Mouse (Mus musculus): Measurements from ENCODE around the gene Ubald2. TPM values are rescaled to one million over a fixed set of nuclear protein-coding genes. Genes with fewer than 3 reads are reported as not detected.
A peak's percentile ranks its signal among the peaks of the same experiment; 100 is the strongest.
"Not testable (repeated sequence)": the region's sequence is repeated elsewhere in the genome, so short reads cannot be mapped to it uniquely, and the experiment has no call there.

Gene Ubald2
- polyA plus RNA-seq, 1 experiment from 2014 or later = 51.2 TPM

GRCm38 (mm10) chr11:116453889-116454288 is 20.0 kb downstream of the Ubald2 start:
- Histone ChIP-seq H3K36me3 (ENCODE audit: insufficient read depth, low read length) (no peaks in the 10 kb centered on the region), H3K9ac (replicated peaks; ENCODE audit: low read length) (no peak overlapping the region), H3K9me3 (ENCODE audit: low read length) (no peaks in the 10 kb centered on the region; the same call in 1 of the 2 replicates), H3K4me1 (ENCODE audit: insufficient read depth, low read length) (no peaks in the 10 kb centered on the region), H3K4me2 (replicated peaks; ENCODE audit: low read depth, low read length) (no peak overlapping the region), H3K27me3 (ENCODE audit: insufficient read depth, low read length) (no peaks in the 10 kb centered on the region), H3K4me3 (ENCODE audit: low read length) (no peak overlapping the region), H3K27ac (ENCODE audit: low read length) (no peak overlapping the region)
- ATAC-seq (ENCODE audit: low FRiP score, low TSS enrichment) = no peak
- WGBS = 83% methylated on average over 10 of the region's 10 CpGs

- Histone ChIP-seq H3K4me3 (ENCODE audit: low read length) (no peak overlapping the region), H3K4me1 (ENCODE audit: insufficient read depth, low read length) (no peaks in the 10 kb centered on the region), H3K4me2 (replicated peaks; ENCODE audit: low read depth, low read length) (no peak overlapping the region), H3K9ac (replicated peaks; ENCODE audit: low read length) (no peak overlapping the region), H3K27me3 (ENCODE audit: insufficient read depth, low read length) (no peaks in the 10 kb centered on the region), H3K36me3 (ENCODE audit: insufficient read depth, low read length) (no peaks in the 10 kb centered on the region), H3K27ac (ENCODE audit: low read length) (no peak overlapping the region), H3K9me3 (ENCODE audit: low read length) (no peaks in the 10 kb centered on the region)
- 86% methylated on average over 8 of the region's 8 CpGs for WGBS
- ATAC-seq (ENCODE audit: low FRiP score, low TSS enrichment) = peak; percentile 27; the same call in 1 of the 2 replicates
These were observed 22.3 kb downstream of the Ubald2 start for GRCm38 (mm10) chr11:116456234-116456633.

GRCm38 (mm10) chr11:116459786-116460185 is 25.9 kb downstream of the Ubald2 start:
- H3K4me1 ChIP-seq (ENCODE audit: insufficient read depth, low read length) = no peaks in the 10 kb centered on the region
- no peaks in the 10 kb centered on the region for H3K27me3 ChIP-seq (ENCODE audit: insufficient read depth, low read length)
- H3K4me2 ChIP-seq (replicated peaks; ENCODE audit: low read depth, low read length) = no peak overlapping the region
- H3K36me3 ChIP-seq (ENCODE audit: insufficient read depth, low read length) = no peaks in the 10 kb centered on the region
- H3K9ac ChIP-seq (replicated peaks; ENCODE audit: low read length) = no peak overlapping the region
- ATAC-seq (ENCODE audit: low FRiP score, low TSS enrichment) = no peak
- WGBS = 60% methylated on average over 4 of the region's 4 CpGs
- no peak overlapping the region for H3K4me3 ChIP-seq (ENCODE audit: low read length)
- no peaks in the 10 kb centered on the region for H3K9me3 ChIP-seq (ENCODE audit: low read length)
- no peak overlapping the region for H3K27ac ChIP-seq (ENCODE audit: low read length)

GRCm38 (mm10) chr11:116463338-116463737 is 29.4 kb downstream of the Ubald2 start:
- Histone ChIP-seq H3K27me3 (ENCODE audit: insufficient read depth, low read length) (no peaks in the 10 kb centered on the region), H3K9me3 (ENCODE audit: low read length) (no peaks in the 10 kb centered on the region), H3K4me1 (ENCODE audit: insufficient read depth, low read length) (no peaks in the 10 kb centered on the region), H3K4me3 (ENCODE audit: low read length) (no peak overlapping the region), H3K36me3 (ENCODE audit: insufficient read depth, low read length) (no peaks in the 10 kb centered on the region), H3K4me2 (replicated peaks; ENCODE audit: low read depth, low read length) (no peak overlapping the region), H3K27ac (ENCODE audit: low read length) (no peak overlapping the region), H3K9ac (replicated peaks; ENCODE audit: low read length) (no peak overlapping the region)
- ATAC-seq (ENCODE audit: low FRiP score, low TSS enrichment) = peak; percentile 32; the same call in 1 of the 2 replicates
- 69% methylated on average over 5 of the region's 5 CpGs for WGBS

- Histone ChIP-seq H3K27ac (ENCODE audit: low read length) (no peak overlapping the region), H3K36me3 (ENCODE audit: insufficient read depth, low read length) (no peaks in the 10 kb centered on the region), H3K9ac (replicated peaks; ENCODE audit: low read length) (no peak overlapping the region), H3K4me3 (ENCODE audit: low read length) (no peak overlapping the region), H3K4me2 (replicated peaks; ENCODE audit: low read depth, low read length) (no peak overlapping the region), H3K4me1 (ENCODE audit: insufficient read depth, low read length) (no peaks in the 10 kb centered on the region), H3K27me3 (ENCODE audit: insufficient read depth, low read length) (no peaks in the 10 kb centered on the region), H3K9me3 (ENCODE audit: low read length) (no peaks in the 10 kb centered on the region)
- peak; percentile 86 for ATAC-seq (ENCODE audit: low FRiP score, low TSS enrichment)
- WGBS = 3% methylated on average over 2 of the region's 2 CpGs
These were observed 29.9 kb downstream of the Ubald2 start for GRCm38 (mm10) chr11:116463833-116464232.

GRCm38 (mm10) chr11:116466141-116466540 is 32.2 kb downstream of the Ubald2 start, which contains the start of gene Qrich2:
Qrich2 (minus strand) TSS chr11:116466241.
- H3K9me3 ChIP-seq (ENCODE audit: low read length) = no peaks in the 10 kb centered on the region
- peaks cover 15% of the 10 kb centered on the region for H3K36me3 ChIP-seq (ENCODE audit: insufficient read depth, low read length)
- WGBS = 66% methylated on average over 20 of the region's 20 CpGs
- no peaks in the 10 kb centered on the region for H3K27me3 ChIP-seq (ENCODE audit: insufficient read depth, low read length)
- no peaks in the 10 kb centered on the region for H3K4me1 ChIP-seq (ENCODE audit: insufficient read depth, low read length)
- H3K4me3 ChIP-seq (ENCODE audit: low read length) = no peak within 1 kb of the TSS
- H3K9ac ChIP-seq (replicated peaks; ENCODE audit: low read length) = no peak within 1 kb of the TSS
- no peak for ATAC-seq (ENCODE audit: low FRiP score, low TSS enrichment)
- no peak within 1 kb of the TSS for H3K27ac ChIP-seq (ENCODE audit: low read length)
- H3K4me2 ChIP-seq (replicated peaks; ENCODE audit: low read depth, low read length) = no peak within 1 kb of the TSS

GRCm38 (mm10) chr11:116468338-116468737 is 34.4 kb downstream of the Ubald2 start:
- H3K36me3 ChIP-seq (ENCODE audit: insufficient read depth, low read length) = peaks cover 33% of the 10 kb centered on the region
- not testable (repeated sequence) for ATAC-seq (ENCODE audit: low FRiP score, low TSS enrichment); H3K9me3 ChIP-seq (ENCODE audit: low read length); H3K4me3 ChIP-seq (ENCODE audit: low read length); H3K4me1 ChIP-seq (ENCODE audit: insufficient read depth, low read length); H3K27me3 ChIP-seq (ENCODE audit: insufficient read depth, low read length); H3K9ac ChIP-seq (replicated peaks; ENCODE audit: low read length); H3K4me2 ChIP-seq (replicated peaks; ENCODE audit: low read depth, low read length); H3K27ac ChIP-seq (ENCODE audit: low read length)
- WGBS = 84% methylated on average over 2 of the region's 3 CpGs

- Histone ChIP-seq H3K36me3 (ENCODE audit: insufficient read depth, low read length) (peaks cover 47% of the 10 kb centered on the region), H3K9ac (replicated peaks; ENCODE audit: low read length) (no peak overlapping the region), H3K27me3 (ENCODE audit: insufficient read depth, low read length) (no peaks in the 10 kb centered on the region), H3K4me2 (replicated peaks; ENCODE audit: low read depth, low read length) (no peak overlapping the region), H3K4me1 (ENCODE audit: insufficient read depth, low read length) (no peaks in the 10 kb centered on the region), H3K9me3 (ENCODE audit: low read length) (no peaks in the 10 kb centered on the region), H3K27ac (ENCODE audit: low read length) (no peak overlapping the region), H3K4me3 (ENCODE audit: low read length) (no peak overlapping the region)
- no peak for ATAC-seq (ENCODE audit: low FRiP score, low TSS enrichment)
- WGBS = 79% methylated on average over 3 of the region's 3 CpGs
These were observed 36.4 kb downstream of the Ubald2 start for GRCm38 (mm10) chr11:116470249-116470648.

GRCm38 (mm10) chr11:116470896-116471295 is 37.0 kb downstream of the Ubald2 start:
- WGBS = 85% methylated on average over 4 of the region's 4 CpGs
- H3K9ac ChIP-seq (replicated peaks; ENCODE audit: low read length) = no peak overlapping the region
- no peaks in the 10 kb centered on the region for H3K4me1 ChIP-seq (ENCODE audit: insufficient read depth, low read length)
- H3K9me3 ChIP-seq (ENCODE audit: low read length) = no peaks in the 10 kb centered on the region
- no peak overlapping the region for H3K27ac ChIP-seq (ENCODE audit: low read length)
- H3K4me2 ChIP-seq (replicated peaks; ENCODE audit: low read depth, low read length) = no peak overlapping the region
- H3K27me3 ChIP-seq (ENCODE audit: insufficient read depth, low read length) = no peaks in the 10 kb centered on the region
- H3K4me3 ChIP-seq (ENCODE audit: low read length) = no peak overlapping the region
- H3K36me3 ChIP-seq (ENCODE audit: insufficient read depth, low read length) = peaks cover 54% of the 10 kb centered on the region
- ATAC-seq (ENCODE audit: low FRiP score, low TSS enrichment) = no peak

- H3K9me3 ChIP-seq (ENCODE audit: low read length) = no peaks in the 10 kb centered on the region
- no peak overlapping the region for H3K4me3 ChIP-seq (ENCODE audit: low read length)
- no peak overlapping the region for H3K4me2 ChIP-seq (replicated peaks; ENCODE audit: low read depth, low read length)
- no peaks in the 10 kb centered on the region for H3K27me3 ChIP-seq (ENCODE audit: insufficient read depth, low read length)
- H3K9ac ChIP-seq (replicated peaks; ENCODE audit: low read length) = no peak overlapping the region
- ATAC-seq (ENCODE audit: low FRiP score, low TSS enrichment) = no peak
- H3K27ac ChIP-seq (ENCODE audit: low read length) = no peak overlapping the region
- peaks cover 67% of the 10 kb centered on the region for H3K36me3 ChIP-seq (ENCODE audit: insufficient read depth, low read length)
- no peaks in the 10 kb centered on the region for H3K4me1 ChIP-seq (ENCODE audit: insufficient read depth, low read length)
- WGBS = 51% methylated on average over 4 of the region's 4 CpGs
These were observed 38.4 kb downstream of the Ubald2 start for GRCm38 (mm10) chr11:116472275-116472674.
